Mouse (Mus musculus): Measurements from ENCODE around the gene Ago3. TPM values are rescaled to one million over a fixed set of nuclear protein-coding genes. Genes with fewer than 3 reads are reported as not detected.

Ago3 gene
- 41.9 TPM for total RNA-seq (2023)

GRCm38 (mm10) chr4:126429347-126430079 is at the start of gene Ago3:
Ago3 (minus strand) TSS chr4:126429556.

GRCm38 (mm10) chr4:126468285-126468901 is 39.0 kb upstream of the Ago3 start, which contains the start of gene Ago1:
Ago1 (minus strand) TSS chr4:126468583.

GRCm38 (mm10) chr4:126325281-126325861 is 104.0 kb downstream of the Ago3 start, which contains the start of gene Tekt2:
Tekt2 (minus strand) TSS chr4:126325688.

GRCm38 (mm10) chr4:126321111-126321853 is 108.1 kb downstream of the Ago3 start, which contains the start of gene Adprhl2:
Adprhl2 (minus strand) TSS chr4:126321703.

GRCm38 (mm10) chr4:126286492-126286891 is 142.9 kb downstream of the Ago3 start, which contains the start of gene Col8a2:
Col8a2 (plus strand) TSS chr4:126286793.

Other genes with a start within 250 kb of the Ago3 start
- 645 TPM for gene Thrap3, start 226.8 kb downstream of the Ago3 start, total RNA-seq (2023)
- 52.5 TPM for gene Map7d1, start 173.2 kb downstream of the Ago3 start, total RNA-seq (2023)
- gene Trappc3, start 167.2 kb downstream of the Ago3 start, total RNA-seq (2023) = 36.3 TPM
- gene Col8a2, start 142.8 kb downstream of the Ago3 start, total RNA-seq (2023) = not detected
- gene Adprhl2, start 107.9 kb downstream of the Ago3 start, total RNA-seq (2023) = 37.7 TPM
- gene Tekt2, start 103.9 kb downstream of the Ago3 start, total RNA-seq (2023) = not detected
- gene Ago1, start 39.0 kb upstream of the Ago3 start, total RNA-seq (2023) = 46.8 TPM
- 0.44 TPM for gene Ago4, start 103.9 kb upstream of the Ago3 start, total RNA-seq (2023)
- 14.0 TPM for gene Clspn, start 127.4 kb upstream of the Ago3 start, total RNA-seq (2023)
- 0.33 TPM for gene 5730409E04Rik, start 180.3 kb upstream of the Ago3 start, total RNA-seq (2023)
- 82.4 TPM for gene Psmb2, start 248.1 kb upstream of the Ago3 start, total RNA-seq (2023)

Measured in CD4-positive naive resting alpha-beta T cell, adult 57 days (primary cell).